14 mouse cellular contexts compared by ENCODE assay signal in the genomic region with DNA sequence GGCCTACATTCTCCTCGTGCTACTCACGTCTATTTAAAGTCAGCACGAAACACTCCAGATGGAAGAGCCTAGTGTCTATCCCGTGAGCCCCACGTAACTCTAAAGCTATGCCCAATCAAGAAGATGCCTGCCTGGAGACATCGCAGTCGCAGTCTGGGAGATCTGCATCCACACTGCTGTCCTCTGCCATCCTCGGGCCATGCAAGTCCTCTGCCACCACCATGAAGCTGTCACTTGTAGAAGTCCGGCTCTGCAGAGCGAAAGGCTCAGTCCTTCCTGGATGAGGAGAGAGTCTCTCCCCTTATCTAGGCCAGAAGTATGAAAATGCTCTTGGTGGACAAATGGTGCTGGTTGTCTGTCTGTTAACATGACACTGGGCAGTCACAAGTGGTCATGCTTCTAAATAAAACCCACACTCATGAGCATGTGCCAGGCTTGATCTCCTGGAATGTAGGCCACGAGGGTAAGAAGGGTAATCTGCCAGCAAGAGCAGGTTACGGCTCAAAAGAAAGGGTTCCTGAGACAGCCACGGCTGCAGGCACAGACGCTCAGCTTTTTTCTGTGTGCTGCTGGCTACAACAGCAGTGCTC. TPM values are rescaled to one million over a fixed set of nuclear protein-coding genes. Genes with fewer than 3 reads are reported as not detected.
DNase-seq lines count a peak whose midpoint lies in the region; ATAC-seq and TF ChIP-seq lines count a peak whose summit lies in the region.
"Had no signal": no experiment of that assay in that cellular context is flagged by ENCODE, and none has a peak within 500 bp of the region (broad histone marks: within the 10 kb centered on the region; RNA-seq: fewer than 3 reads in every experiment).

A gene (plus strand): TSS at position 517 of the 590 bp plus-strand sequence.

- TF ChIP-seq EP300 in heart, postnatal 0 days (IDR thresholded peaks at IDR 0.05; ENCODE audit: low read depth): peak; percentile 98

- no peak within 1 kb of the TSS for H3K9ac ChIP-seq in midbrain, embryonic 11.5 days (ENCODE audit: low read length)
- H3K9ac ChIP-seq in midbrain, embryonic 15.5 days: no peak within 1 kb of the TSS
- H3K9ac ChIP-seq in heart, postnatal 0 days (replicated peaks; ENCODE audit: low read depth, low read length): peak within 1 kb of the TSS; percentile 70
- H3K9ac ChIP-seq in forebrain, embryonic 13.5 days: no peak within 1 kb of the TSS
- H3K9ac ChIP-seq: lung, embryonic 14.5 days; midbrain, embryonic 12.5 days; neural tube, embryonic 13.5 days had no signal

- peak; percentile 71; the same call in 1 of the 2 replicates for ATAC-seq in cerebellum, adult (ENCODE audit: insufficient number of reproducible peaks, low FRiP score, low TSS enrichment)
- no peak for ATAC-seq in midbrain, embryonic 11.5 days (ENCODE audit: low FRiP score)
- no peak for ATAC-seq in midbrain, embryonic 15.5 days (replicated peaks)
- ATAC-seq in heart, postnatal 0 days (ENCODE audit: insufficient read depth, low read depth): peak; percentile 94
- ATAC-seq in forebrain, embryonic 13.5 days: no peak
- ATAC-seq: activated CD4-positive, CD25-positive, alpha-beta regulatory T cell, adult 4 months had no signal

- H3K4me3 ChIP-seq in midbrain, embryonic 11.5 days (ENCODE audit: low read depth, low read length): no peak within 1 kb of the TSS
- H3K4me3 ChIP-seq in midbrain, embryonic 15.5 days: no peak within 1 kb of the TSS
- H3K4me3 ChIP-seq in heart, postnatal 0 days (ENCODE audit: low read depth, low read length): peak within 1 kb of the TSS; percentile 47
- no peak within 1 kb of the TSS for H3K4me3 ChIP-seq in forebrain, embryonic 13.5 days
- H3K4me3 ChIP-seq: midbrain, embryonic 12.5 days; neural tube, embryonic 13.5 days had no signal

- no peak for DNase-seq in cerebellum, postnatal 4 days (ENCODE audit: low spot score in 2 of 2)
- DNase-seq in midbrain, embryonic 11.5 days (ENCODE audit: low spot score, missing footprints): peak; percentile 8
- peak; percentile 86 for DNase-seq in heart, postnatal 0 days (ENCODE audit: low spot score)
- DNase-seq in left cerebral cortex, adult 18-20 months (ENCODE audit: low spot score in 2 of 2): no peak
- no peak for DNase-seq in right cerebral cortex, postnatal 25 days
- DNase-seq: kidney, adult 8-10 months; lung, embryonic 14.5 days had no signal

- H3K27ac ChIP-seq in midbrain, embryonic 11.5 days (ENCODE audit: low read depth, low read length): no peak within 1 kb of the TSS
- H3K27ac ChIP-seq in midbrain, embryonic 15.5 days: no peak within 1 kb of the TSS
- H3K27ac ChIP-seq in heart, postnatal 0 days (ENCODE audit: low read depth): peak within 1 kb of the TSS; percentile 98
- H3K27ac ChIP-seq in forebrain, embryonic 13.5 days: no peak within 1 kb of the TSS
- H3K27ac ChIP-seq: midbrain, embryonic 12.5 days; neural tube, embryonic 13.5 days had no signal

- no peak for TF ChIP-seq CTCF in heart, postnatal 0 days (IDR thresholded peaks at IDR 0.05; ENCODE audit: low read depth)

- H3K4me1 ChIP-seq in midbrain, embryonic 11.5 days (ENCODE audit: control insufficient read depth, insufficient read depth, low read length): no peaks in the 10 kb centered on the region
- no peaks in the 10 kb centered on the region for H3K4me1 ChIP-seq in midbrain, embryonic 15.5 days
- H3K4me1 ChIP-seq in heart, postnatal 0 days (ENCODE audit: control insufficient read depth, insufficient read depth): 0 out of 2 replicates have a peak, but pooled peaks cover 1% of the 10 kb centered on the region
- H3K4me1 ChIP-seq in forebrain, embryonic 13.5 days: no peaks in the 10 kb centered on the region
- H3K4me1 ChIP-seq: midbrain, embryonic 12.5 days; neural tube, embryonic 13.5 days had no signal

- no peaks in the 10 kb centered on the region for H3K36me3 ChIP-seq in midbrain, embryonic 11.5 days (ENCODE audit: control insufficient read depth, insufficient read depth, low read length)
- H3K36me3 ChIP-seq in midbrain, embryonic 15.5 days (replicated peaks): no peaks in the 10 kb centered on the region
- peaks cover 8% of the 10 kb centered on the region; the same call in 1 of the 2 replicates for H3K36me3 ChIP-seq in heart, postnatal 0 days (replicated peaks; ENCODE audit: control insufficient read depth, insufficient read depth, low read length)
- no peaks in the 10 kb centered on the region for H3K36me3 ChIP-seq in forebrain, embryonic 13.5 days (ENCODE audit: poor library complexity, severe bottlenecking)
- H3K36me3 ChIP-seq: midbrain, embryonic 12.5 days; neural tube, embryonic 13.5 days had no signal

- H3K9me3 ChIP-seq in midbrain, embryonic 11.5 days (ENCODE audit: control insufficient read depth, low read length): no peaks in the 10 kb centered on the region
- H3K9me3 ChIP-seq in midbrain, embryonic 15.5 days: no peaks in the 10 kb centered on the region
- H3K9me3 ChIP-seq in heart, postnatal 0 days (replicated peaks; ENCODE audit: control insufficient read depth, low read length): no peaks in the 10 kb centered on the region; the same call in 1 of the 2 replicates
- no peaks in the 10 kb centered on the region for H3K9me3 ChIP-seq in forebrain, embryonic 13.5 days (replicated peaks)
- H3K9me3 ChIP-seq: midbrain, embryonic 12.5 days; neural tube, embryonic 13.5 days had no signal

- 84% methylated on average over 14 of the region's 14 CpGs for WGBS in midbrain, embryonic 11.5 days
- WGBS in midbrain, embryonic 15.5 days: 86% methylated on average over 14 of the region's 14 CpGs
- WGBS in heart, postnatal 0 days: 28% methylated on average over 14 of the region's 14 CpGs
- 82% methylated on average over 14 of the region's 14 CpGs for WGBS in forebrain, embryonic 13.5 days

- H3K4me2 ChIP-seq in midbrain, embryonic 11.5 days: no peak within 1 kb of the TSS
- no peak within 1 kb of the TSS for H3K4me2 ChIP-seq in midbrain, embryonic 15.5 days
- H3K4me2 ChIP-seq in heart, postnatal 0 days (ENCODE audit: low read depth, low read length): peak within 1 kb of the TSS; percentile 57
- no peak within 1 kb of the TSS for H3K4me2 ChIP-seq in forebrain, embryonic 13.5 days
- H3K4me2 ChIP-seq: lung, embryonic 14.5 days; midbrain, embryonic 12.5 days; neural tube, embryonic 13.5 days had no signal

- no peaks in the 10 kb centered on the region for H3K27me3 ChIP-seq in midbrain, embryonic 11.5 days (ENCODE audit: control insufficient read depth, insufficient read depth, low read length)
- no peaks in the 10 kb centered on the region for H3K27me3 ChIP-seq in midbrain, embryonic 15.5 days (replicated peaks)
- H3K27me3 ChIP-seq in heart, postnatal 0 days (ENCODE audit: control insufficient read depth, insufficient read depth, low read length): no peaks in the 10 kb centered on the region
- H3K27me3 ChIP-seq in forebrain, embryonic 13.5 days: no peaks in the 10 kb centered on the region
- H3K27me3 ChIP-seq: midbrain, embryonic 12.5 days; neural tube, embryonic 13.5 days had no signal

RNA-seq across cellular contexts. Expression of the gene that starts here (rescaled TPM):
- 0.06 TPM in 1 of 2 replicates, not detected in the other for polyA plus RNA-seq in midbrain, embryonic 11.5 days (2014; fragmentation: Nextera tagmentation; extraction: Ambion mirVana)
- 0.10 and 0.17 TPM in 2 replicates for polyA plus RNA-seq in midbrain, embryonic 15.5 days (2015; fragmentation: Nextera tagmentation; extraction: Ambion mirVana)
- 0.15 and 0.88 TPM in 2 replicates for total RNA-seq in heart, postnatal 0 days (2014; rRNA removed; ENCODE audit: low replicate concordance)
- 1.1 and 1.2 TPM in 2 replicates for polyA plus RNA-seq in heart, postnatal 0 days (2015; fragmentation: Nextera tagmentation; extraction: Ambion mirVana)
- 0.06 and 0.08 TPM in 2 replicates for polyA plus RNA-seq in forebrain, embryonic 13.5 days (2015; fragmentation: Nextera tagmentation; extraction: Ambion mirVana)
- total RNA-seq in left cerebral cortex, adult 18-20 months (2021): not detected
- total RNA-seq: granulocyte monocyte progenitor cell, adult 5-6 weeks had no signal
- polyA plus RNA-seq: activated CD4-positive, CD25-positive, alpha-beta regulatory T cell, adult 4 months; midbrain, embryonic 12.5 days had no signal

Comparison
In these comparisons a context has a peak if more than half of its experiments do, and no peak if none do; other contexts are left out.
1. Peak in DNase-seq in midbrain, embryonic 11.5 days; RNA of the gene not detected or under 1 TPM.
2. ATAC-seq: peak in cerebellum, adult (single experiment) and heart, postnatal 0 days (single experiment); none in midbrain, embryonic 11.5 days (single experiment), midbrain, embryonic 15.5 days (single experiment) and forebrain, embryonic 13.5 days (single experiment).